ENCODE assay signal across 8 mouse cellular contexts in the genomic region with DNA sequence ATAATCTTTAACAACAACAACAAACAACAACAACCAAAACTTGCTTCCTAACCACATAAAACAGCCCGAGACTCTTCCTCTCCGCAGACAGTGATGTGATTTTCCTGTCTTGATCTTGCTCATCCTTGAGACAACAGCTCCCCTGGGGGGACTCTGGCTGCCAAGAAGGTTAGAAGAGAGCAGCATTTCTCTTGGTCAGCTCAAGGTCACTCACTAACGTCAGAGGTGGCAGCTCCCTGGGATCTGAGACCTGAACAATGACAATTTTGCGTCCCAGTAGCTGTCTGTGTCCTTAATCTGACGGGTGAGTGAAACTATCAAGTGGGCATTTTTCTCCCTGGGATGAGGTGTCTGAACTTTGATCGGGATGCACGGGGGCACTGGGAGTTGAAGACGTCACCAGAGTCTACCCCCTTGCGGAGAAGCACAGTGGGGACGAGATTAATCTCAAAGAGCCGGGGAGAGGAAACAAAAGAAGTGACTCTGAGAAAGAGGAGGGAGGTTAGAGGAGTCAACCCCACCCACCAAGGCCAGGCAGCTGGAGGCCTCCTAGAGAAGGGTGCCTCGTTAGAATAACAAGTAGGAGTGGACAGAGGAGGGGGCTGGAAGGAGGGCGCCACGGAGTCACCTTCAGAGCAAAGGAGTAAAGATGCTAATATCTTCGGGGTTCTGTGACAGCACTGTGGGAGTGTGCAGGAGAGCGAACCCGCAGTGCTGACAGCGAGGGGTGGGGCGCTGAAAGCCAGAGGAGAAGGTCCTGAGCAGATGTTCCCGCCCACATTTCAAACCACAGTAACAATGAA.
DNase-seq lines count a peak whose midpoint lies in the region; ATAC-seq lines count a peak whose summit lies in the region.

No protein-coding gene starts in this region.

- peak overlapping the region; percentile 75 for H3K4me2 ChIP-seq in kidney, embryonic 14.5 days (replicated peaks; ENCODE audit: low read depth, low read length)

- no peaks in the 10 kb centered on the region for H3K27me3 ChIP-seq in kidney, embryonic 14.5 days (ENCODE audit: control insufficient read depth, insufficient read depth, low read length)

- peak; percentile 23 for DNase-seq in left cerebral cortex, postnatal 4 days
- DNase-seq in left cerebral cortex, postnatal 25 days (ENCODE audit: low spot score in 2 of 2): no peak
- DNase-seq in brain, adult 2 months (ENCODE audit: low read depth, low spot score): peak; percentile 24
- DNase-seq in gastrocnemius, postnatal 25 days: peak; percentile 10
- DNase-seq in thymus, postnatal 36 days: peak; percentile 4 to 10
- DNase-seq in right cerebral cortex, postnatal 36 days (ENCODE audit: low spot score in 2 of 2): no peak

- H3K4me3 ChIP-seq in kidney, embryonic 14.5 days (ENCODE audit: low read length): peak overlapping the region; percentile 29

- intact Hi-C loops in left cerebral cortex, postnatal 4 days (cut with DNase I): no loop called here
- intact Hi-C loops in left cerebral cortex, postnatal 25 days (cut with DNase I): loop anchor here (1.0 to 5.0 kb wide), 3 partner anchors 93 to 242 kb away; no protein-coding TSS in a partner anchor

- H3K4me1 ChIP-seq in kidney, embryonic 14.5 days (ENCODE audit: control insufficient read depth, insufficient read depth, low read length): peaks cover 8% of the 10 kb centered on the region; the same call in 1 of the 2 replicates

- H3K9me3 ChIP-seq in kidney, embryonic 14.5 days (ENCODE audit: control insufficient read depth, low read length): no peaks in the 10 kb centered on the region

- H3K27ac ChIP-seq in kidney, embryonic 14.5 days (ENCODE audit: low read depth, low read length): no peak overlapping the region

- peak; percentile 48 for ATAC-seq in kidney, embryonic 14.5 days (ENCODE audit: low FRiP score, low TSS enrichment)
- ATAC-seq in megakaryocyte progenitor cell, adult 5-6 weeks (replicated peaks; ENCODE audit: poor library complexity): peak; percentile 42; the same call in 1 of the 2 replicates

- H3K9ac ChIP-seq in kidney, embryonic 14.5 days (ENCODE audit: low read depth, low read length): peak overlapping the region; percentile 42; the same call in 1 of the 2 replicates

- H3K36me3 ChIP-seq in kidney, embryonic 14.5 days (ENCODE audit: control insufficient read depth, insufficient read depth, low read length): no peaks in the 10 kb centered on the region

- WGBS in kidney, embryonic 14.5 days: 2% methylated on average over 20 of the region's 20 CpGs

Comparison
In these comparisons a context has a peak if more than half of its experiments do, and no peak if none do; other contexts are left out.
1. DNase-seq: peak in left cerebral cortex, postnatal 4 days (single experiment), brain, adult 2 months (single experiment), gastrocnemius, postnatal 25 days (single experiment) and thymus, postnatal 36 days (2 of 2); none in left cerebral cortex, postnatal 25 days (0 of 2) and right cerebral cortex, postnatal 36 days (0 of 2).